Mouse (Mus musculus) erythroblast, embryonic 14.5 days (primary cell): ENCODE measurements around the gene Cd2bp2.

Experiments used
- GATA1 ChIP-seq: IDR thresholded peaks from 2 replicates; pipeline ENCODE4 v1.6.1; 2012; ENCODE audit warnings: low read length, inconsistent platforms, mixed read lengths
- TAL1 ChIP-seq: IDR thresholded peaks from 3 replicates; pipeline ENCODE4 v1.6.1; 2012; ENCODE audit warnings: low read length, inconsistent platforms, mixed read lengths

DNA sequence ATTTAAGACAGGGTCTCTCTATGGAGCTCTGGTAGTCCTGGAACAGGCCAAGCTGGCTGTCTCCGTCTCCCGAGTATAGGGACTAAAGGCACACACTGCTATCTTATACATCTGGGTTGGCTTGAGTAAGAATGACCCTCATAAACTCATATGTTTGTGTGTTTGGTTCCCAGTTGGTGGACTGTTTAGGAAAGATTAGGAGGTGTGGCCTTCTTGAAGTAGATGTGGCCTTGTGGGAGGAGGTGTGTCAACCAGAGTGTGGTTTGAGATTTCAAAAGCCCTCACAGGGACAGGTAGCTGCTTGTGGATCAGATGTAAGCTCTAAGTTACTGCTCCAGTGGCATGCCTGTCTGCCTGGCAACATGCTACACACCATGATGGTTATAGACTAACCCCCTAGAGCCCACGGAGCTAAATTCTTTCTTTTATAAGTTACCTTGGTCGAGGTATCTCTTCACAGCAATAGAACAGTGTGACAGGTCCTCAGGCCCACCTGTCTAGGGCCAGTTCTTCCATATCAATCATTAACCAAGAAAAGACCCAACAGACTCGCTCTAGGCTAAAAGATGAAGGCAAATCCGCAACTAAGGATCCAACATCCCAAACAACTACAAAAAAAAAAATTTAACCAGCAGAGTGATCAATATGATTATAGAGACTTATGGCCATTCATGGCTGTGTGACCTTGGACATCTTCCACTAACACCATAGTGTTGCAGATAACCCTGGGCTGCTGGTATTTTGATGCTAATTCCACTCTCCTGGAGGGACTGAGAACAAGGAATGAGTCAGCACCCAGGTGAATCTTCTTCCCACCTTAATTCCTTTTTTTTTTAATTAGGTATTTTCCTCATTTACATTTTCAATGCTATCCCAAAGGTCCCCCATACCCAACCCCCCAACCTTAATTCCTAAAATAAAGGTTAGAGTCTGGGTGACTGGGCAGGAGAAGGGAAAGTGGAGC, 27.9 kb upstream of the Cd2bp2 start:
- TF ChIP-seq GATA1 (0 out of 2 replicates have a peak, but pooled peaks have one; percentile 14), TAL1 (peak; percentile 51; the same call in 2 of the 3 replicates)
